Mouse (Mus musculus): ENCODE measurements around the gene Thsd4.
A peak's percentile ranks its signal among the peaks of the same experiment; 100 is the strongest.

Thsd4 gene

DNA sequence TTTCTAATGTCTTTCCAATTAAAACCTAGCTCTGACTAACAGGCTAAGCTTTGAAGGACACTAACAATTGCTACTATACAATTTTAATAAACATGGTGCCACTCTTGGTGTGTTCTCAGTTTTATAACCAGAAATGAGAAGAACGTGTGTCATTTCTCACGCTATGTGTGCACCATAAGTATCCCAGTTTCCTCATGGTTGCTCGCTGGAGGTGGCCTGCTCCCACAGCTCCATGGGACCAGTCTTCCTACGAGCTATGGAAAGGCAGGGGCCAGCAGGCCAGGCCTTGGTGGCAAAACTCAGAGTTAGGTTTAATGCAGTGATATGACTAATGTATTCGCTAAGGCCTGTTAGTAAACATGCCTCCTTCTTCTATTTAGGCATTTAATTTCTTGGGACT, 468.7 kb downstream of the Thsd4 start:
- DNase-seq, result no peak

DNA sequence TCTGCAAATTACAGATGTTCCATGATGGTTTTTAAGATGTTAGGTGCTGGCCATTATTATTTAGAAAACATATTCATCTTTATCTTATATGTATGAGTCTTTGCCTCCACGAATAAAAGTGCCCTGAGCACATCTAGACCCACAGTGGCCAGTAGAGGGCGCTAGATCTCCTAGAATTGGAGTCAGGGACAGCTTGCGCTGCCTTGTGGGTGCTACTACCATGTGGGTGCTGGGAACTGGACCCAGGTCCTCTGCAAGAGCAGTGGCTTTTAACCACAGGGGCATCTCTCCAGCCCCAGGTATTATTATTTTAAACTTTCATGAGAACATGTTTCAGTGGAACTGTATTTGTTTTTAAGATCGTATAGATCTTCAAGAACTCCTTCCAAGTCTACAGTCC, 469.4 kb downstream of the Thsd4 start:
- DNase-seq, result peak in 1 of 2 experiments; percentile 4

DNA sequence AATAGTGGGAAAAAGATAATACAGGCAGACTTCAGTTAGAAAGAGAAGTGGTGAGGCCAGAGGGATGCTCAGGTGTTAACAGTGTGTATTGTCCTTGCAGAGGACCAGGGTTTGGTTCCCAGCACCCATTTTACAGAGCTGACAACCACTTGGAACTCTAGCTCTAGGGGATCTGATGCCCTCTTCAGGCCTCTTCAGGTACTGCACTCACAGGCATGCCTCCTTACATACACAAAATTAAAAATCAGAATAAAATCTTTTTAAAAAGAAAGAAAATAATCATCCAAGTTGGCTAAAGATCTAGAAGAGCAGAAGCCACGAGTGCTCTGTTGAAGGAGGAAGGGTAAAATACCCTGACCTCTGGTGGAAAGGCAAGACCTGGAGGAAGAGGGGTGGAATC, 478.7 kb downstream of the Thsd4 start:
- no peak for DNase-seq

DNA sequence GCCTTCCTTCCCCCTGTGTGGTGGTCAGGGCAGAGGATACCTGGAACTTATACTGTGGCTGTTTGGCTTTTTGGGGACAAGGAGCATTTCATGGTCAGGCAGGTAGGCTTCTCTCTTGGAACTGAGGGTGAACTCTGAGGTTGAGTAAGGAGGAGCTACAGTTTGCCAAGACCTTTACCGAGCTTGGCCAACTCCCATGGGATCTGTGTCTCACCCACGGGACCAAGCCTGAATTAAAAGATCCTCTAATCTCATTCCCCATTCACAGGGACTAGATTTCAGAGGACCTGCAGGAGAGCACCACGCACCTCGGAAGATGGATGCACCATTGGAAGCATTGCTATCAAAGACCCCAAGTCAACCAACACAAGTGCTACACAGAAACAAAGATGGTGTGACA, 487.0 kb downstream of the Thsd4 start:
- DNase-seq, result no peak

DNA sequence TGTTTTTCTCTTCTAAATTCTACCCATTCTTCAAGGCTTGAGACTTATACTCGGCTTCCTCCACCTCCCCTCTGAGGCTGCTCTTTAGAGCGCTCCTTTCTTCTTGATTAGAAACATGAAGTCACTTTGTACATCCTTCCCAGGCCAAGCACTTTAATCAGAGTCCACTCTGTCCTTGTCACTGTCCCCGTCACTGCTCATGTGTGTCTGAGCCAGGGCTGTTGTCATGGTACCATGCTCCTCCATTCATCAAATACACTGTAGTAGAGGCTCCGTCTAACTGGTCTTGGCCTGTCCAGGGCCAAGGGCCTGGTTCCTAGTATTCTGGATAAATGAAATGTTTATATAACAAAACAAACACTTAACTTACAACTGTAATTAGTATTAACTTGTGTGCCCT, 494.6 kb downstream of the Thsd4 start:
- no peak for DNase-seq

DNA sequence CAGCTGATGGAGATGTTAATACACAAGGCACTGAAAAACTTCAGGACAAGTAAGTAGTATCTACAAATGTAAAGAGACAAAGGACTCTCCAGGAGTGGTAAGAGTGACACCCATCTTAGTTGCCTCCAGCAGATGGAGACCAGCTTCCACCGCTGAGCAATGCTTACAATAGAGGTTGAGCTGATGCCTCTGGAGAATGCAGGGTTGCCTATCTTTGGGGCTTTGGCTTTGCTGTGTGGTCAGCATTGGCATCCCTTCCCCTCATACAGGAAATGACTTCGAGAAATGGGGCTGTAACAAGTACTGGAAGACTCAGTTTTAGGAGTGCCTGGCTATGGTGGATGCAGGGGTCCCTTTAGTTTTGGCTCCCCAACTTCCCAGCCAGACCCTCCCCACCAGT, 495.1 kb downstream of the Thsd4 start:
- DNase-seq, result no peak

DNA sequence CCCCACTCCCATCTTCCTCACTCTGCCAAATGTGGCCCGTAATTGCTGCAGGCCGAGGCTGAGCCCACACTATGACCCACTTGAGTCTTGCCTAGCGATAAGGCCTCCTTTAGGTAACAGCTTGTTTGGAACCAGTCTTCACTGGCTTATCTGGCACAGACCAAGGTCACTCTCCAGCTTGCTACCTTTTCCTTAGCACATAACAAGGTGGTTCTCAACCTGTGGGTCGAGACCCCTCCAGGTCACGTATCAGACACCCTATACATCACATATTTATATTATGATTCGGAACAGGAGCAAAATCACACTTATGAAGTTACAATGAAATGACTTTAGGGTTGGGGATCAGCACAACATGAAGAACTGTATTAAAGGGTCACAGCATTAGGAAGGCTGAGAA, 495.9 kb downstream of the Thsd4 start:
- no peak for DNase-seq

DNA sequence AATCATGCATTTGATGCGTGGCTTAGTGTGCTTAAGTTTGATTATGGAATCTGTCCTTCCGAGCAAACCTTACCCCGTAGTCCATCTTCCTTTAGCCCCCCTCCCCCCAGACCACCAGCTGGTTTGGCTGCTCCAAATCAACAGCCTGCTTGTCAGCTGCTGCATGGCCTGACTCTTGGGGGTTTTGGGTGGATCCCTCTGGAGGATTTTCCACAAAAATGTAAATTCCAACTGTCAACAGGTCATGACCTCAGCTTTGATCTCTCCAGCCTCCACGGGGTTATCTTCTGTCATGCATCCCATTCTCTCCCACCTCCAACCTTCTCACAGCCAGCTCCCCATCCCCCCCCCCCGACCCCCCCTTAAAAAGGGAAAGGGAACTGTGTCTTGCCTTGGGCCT, 496.9 kb downstream of the Thsd4 start:
- no peak for DNase-seq

DNA sequence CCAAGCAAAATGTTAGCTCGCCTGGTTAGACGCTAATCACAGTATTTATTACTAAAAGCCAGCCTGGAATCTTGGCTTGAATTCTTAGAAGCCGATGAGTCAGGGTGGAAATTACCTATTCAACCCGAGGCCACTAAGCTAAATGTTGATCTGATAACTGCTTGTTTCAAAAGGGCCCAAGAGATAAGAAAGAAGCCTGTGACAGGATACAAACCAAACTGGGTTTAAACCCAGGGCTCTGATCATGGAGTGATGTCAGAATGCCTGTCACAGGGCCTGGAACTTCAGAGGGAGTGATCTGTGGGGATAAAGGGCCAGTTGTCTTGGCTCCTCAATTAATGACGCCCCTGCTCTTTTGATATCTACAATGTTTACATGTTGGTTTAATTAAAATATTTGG, 497.3 kb downstream of the Thsd4 start:
- DNase-seq, result no peak

DNA sequence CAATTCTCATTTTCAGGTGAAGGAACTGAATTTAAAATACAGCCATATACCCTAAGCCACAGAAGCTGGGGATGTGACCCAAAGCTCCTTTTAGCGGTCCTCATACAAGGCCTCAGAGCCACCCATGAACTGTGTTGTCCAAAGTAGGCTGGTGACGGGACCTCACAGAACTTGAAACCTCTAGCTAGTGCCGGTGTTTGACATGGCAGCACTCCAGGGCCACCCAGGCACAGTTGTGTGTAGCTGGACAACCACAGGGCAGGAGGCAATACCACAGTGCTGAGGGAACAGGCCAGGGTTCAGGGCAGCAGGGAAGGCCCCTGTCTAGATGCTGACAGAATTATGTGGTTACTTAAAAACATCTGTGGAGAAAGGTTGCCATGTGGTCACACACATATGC, 499.5 kb downstream of the Thsd4 start:
- no peak for DNase-seq

DNA sequence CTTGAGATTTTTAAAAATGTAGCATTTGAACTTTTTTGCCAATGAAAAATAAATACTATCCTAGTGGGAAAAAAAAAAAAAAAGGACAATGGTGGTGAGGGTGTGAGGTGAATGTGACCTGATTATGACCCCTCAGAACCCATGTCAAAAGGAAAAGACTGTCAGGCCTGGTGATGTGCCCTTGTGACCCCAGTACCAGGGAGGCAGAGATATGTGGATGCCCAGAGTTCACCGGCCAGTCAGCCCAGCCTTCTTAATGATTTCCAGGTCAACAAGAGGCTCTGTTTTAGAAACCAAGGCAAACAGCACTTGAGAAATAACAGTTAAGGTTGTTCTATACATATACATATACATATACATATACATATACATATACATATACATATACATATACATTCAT, 501.4 kb downstream of the Thsd4 start:
- DNase-seq, result no peak

DNA sequence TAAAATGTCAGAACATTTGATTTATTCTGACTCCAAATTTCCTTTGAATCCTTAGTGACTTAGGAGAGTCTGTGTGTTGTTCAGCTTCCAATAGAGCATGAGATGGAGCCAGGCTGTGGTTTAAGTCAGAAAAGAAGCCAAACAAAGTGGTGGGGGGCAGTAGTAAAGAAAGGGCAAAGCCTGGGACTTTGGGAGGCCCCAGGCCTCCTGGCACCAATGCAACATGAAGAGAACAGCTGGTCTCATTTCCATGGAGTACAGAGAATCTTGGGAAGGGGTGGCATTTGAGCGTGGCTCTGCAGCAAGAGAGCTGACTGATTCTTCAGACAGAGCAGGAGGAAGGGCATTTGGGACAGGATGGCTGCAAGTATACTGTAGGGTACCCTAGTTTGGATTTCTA, 511.6 kb downstream of the Thsd4 start:
- no peak for DNase-seq

DNA sequence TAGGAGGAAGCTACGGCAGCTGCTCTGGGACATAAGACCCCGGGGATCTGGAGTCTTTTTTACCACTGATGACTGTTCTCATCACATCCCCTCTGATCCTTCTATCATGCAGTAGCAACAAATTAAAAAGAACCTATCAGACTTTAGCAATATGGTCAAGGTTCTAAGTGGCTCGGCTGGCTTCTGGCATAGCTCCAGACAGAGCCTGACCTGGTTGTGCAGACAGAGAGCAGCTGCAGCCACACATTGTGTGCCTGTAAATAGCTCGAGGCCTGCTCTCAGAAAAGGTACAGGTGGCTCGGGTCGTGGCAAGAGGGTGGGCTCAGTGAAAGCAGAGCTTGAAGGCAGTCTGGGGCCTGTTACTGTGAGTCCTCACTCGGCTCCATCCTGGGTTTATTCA, 512.9 kb downstream of the Thsd4 start:
- DNase-seq, result no peak

DNA sequence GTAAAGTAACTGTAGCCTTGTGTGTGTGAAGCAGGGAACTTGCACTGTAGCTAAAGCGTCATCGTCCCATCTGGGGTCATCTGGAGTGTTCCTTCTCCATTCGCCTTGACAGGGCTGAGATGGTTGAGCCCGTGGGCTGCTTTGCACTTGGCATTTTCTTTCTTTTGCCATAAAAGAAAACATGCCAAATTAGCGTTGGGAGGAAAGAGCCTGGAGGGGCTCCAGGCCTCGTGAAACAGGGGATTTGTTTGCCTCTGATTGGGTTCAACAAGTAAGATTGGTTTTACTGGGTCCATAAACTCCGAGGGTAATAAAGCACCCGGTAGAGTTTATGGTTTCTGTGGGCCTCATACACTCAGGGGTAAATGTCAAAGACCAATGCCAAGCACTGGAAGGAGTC, 519.5 kb downstream of the Thsd4 start:
- DNase-seq, result no peak

DNA sequence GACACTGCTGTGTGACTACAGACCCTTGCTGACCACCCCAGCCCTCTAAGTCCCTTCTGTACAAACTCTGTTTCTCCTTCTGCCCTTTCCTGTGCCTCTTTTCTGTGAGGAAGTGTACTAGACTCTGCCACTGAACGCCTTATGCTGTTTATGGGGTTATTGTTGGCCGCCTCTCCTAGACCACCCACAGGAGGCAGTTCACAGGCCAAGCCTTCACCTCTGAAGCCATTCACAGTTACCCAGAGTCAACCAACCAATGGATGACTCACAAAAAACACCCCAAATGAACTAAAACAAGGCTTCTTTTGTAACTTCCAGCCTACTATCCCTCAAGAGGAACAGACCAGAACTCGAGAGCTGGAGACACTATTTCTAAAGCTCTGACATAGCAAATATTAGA, 520.4 kb downstream of the Thsd4 start:
- DNase-seq, result no peak

DNA sequence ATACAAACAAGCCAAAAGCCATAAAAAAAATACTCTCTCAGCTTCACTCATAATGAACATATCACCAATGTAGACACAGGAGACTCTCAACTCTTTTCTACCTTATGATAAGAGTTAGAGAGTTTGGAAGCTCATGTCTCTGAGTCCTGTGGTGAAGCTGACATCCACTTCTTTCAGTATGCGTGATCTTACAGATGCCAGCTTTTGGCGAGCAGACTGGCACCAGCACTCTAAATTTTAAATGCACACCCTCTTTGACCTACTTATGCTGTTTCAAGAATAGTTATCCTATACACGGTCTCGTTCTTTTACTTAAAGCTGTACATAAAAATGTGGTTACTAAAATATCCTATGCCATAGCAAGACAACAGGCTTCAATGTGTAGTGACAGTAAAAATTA, 524.1 kb downstream of the Thsd4 start:
- DNase-seq, result no peak

DNA sequence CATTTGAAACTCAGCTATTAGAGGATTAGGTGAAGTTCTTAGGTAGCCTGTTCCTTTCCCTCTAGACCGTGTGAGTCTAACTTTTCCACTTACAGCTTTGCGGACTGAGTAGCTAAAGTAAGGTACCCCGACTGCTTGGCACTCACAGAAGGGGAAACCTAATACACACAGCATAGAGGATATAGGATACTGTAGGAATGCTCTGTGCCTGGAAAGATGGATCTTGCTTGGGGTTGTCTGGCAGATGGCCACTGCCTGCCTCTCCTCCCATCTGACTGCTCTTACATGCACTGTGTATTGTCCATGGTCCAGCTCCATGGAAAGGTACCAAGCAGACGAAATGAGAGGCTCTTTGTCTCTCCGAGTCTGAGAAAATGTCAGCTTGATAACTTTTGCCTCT, 530.4 kb downstream of the Thsd4 start:
- no peak for DNase-seq

DNA sequence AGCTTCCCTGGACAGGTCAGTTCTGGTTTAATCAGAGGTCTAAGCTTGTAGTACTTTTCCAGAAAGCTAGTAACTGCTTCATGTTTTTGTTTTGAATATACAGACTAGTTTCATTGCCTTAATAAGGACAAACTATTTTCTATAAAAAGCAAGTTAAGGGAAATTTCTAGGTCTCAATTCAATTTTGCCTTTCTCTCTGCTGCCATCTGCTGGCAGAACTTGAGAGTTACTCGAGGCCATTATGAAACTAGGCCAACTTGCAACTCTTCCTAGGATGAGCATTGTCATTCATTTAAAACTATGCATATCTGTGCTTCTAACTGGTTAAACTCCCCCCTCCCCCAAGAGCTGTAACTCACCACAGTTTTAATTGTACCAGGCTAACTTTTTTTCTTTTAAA, 532.0 kb downstream of the Thsd4 start:
- peak; percentile 11 to 20 for DNase-seq

DNA sequence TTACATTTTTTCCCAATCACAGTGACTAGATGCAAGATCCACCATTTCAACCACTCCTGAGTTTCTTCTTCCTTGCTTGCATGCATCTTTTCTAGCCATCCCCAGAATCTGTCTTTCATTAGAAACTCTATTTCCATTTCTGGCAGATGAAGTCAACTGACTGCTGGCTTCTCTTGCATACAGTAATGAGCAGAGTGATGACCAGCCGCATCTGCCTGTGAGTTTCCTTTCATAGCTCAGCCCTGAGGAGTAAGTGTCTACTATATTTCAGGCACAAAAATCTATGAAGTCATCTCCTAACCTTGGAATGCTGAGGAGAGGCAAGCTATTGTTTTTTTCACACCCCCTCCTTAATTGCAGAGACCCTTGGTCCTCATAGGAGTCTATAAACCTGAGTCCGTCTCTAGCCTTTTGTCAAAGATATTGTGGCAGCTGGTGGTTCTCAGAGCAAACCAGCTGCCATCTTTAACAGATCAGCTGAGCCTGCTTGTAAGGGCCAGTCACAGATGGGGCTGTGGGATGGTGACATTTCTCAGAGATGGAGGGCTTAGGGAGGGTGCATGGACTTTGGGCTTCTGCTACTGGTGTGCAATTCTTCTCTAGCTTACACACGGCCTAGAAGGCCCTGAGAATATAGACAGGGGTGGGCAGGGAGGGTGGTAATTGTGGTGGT, 535.8 kb downstream of the Thsd4 start:
- no peak for DNase-seq

DNA sequence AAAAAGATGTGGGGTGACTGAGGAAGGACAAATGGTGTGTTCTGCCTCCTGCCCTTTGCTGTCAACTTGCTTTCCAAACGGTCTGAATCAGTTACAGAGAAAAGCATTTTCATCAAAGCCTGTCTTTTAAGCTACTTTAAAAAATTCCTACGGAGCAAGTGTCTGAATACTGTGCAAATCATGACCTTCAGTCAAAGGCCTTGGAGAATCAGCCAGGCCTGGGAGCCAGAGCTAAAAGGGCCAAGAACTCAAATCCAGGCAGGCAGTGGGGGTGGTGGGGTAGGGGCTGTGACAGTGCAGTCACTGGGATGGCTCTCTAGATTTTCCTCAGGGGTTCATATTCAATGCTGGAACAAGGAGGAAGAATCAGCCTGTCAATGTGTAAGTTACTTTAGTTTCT, 540.7 kb downstream of the Thsd4 start:
- no peak for DNase-seq

DNA sequence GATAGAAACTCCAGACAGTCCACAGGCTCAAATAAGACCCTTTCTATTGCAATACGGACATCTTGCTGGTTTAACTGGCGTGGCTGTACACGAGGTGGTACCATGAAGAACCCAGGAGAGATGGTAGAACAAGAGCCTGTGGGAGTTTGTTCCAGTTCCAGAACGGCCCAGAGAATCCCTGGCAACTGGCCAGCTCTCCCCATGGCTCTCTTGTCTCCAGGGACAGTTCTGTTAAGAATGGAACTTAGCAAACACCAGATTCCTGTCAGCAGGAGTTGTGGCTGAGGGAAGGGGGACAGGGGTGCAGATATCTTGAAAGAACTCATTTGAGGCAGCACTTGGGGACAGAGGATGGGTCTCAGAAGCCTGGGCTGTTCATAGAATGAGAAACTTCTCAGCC, 550.6 kb downstream of the Thsd4 start:
- no peak for DNase-seq

DNA sequence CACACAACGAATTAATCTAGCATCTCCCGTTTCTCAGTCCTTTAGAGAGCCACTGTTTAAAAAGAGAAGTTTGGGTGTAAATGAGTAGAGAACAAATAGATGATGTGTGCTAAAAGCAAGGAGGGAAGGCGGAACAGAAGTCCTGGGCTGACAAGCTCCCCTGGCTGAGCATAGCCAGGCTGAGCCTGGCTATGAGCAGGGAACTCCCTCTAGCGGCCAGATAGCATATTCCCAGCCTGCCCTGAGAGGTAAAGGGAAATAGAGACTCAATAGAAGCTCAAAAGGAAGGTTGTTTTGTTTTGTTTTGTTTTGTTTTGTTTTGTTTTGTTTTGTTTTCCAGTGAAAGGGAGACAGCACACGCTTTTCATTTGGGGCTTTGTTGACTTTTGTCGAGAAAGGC, 552.5 kb downstream of the Thsd4 start:
- DNase-seq, result peak; percentile 42 to 43

DNA sequence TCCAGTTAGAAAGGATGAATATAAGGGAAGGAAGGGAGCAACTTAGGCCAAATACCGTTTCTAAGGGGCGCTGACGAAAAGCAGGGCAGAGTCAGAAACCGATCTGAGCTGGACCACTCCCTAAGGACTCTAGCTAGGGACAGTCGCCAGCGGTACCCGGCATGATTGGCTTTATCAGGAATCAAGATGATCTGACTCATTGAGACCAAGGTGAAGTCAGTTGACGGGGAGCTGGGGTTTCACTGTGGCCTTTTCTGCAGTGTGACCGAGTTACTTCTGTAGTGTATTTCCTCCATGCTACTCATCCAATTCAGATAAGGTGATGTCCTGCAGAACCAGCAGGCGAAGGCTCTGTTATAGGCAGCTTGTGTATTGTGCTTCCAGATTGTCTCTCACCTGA, 556.8 kb downstream of the Thsd4 start:
- no peak for DNase-seq

DNA sequence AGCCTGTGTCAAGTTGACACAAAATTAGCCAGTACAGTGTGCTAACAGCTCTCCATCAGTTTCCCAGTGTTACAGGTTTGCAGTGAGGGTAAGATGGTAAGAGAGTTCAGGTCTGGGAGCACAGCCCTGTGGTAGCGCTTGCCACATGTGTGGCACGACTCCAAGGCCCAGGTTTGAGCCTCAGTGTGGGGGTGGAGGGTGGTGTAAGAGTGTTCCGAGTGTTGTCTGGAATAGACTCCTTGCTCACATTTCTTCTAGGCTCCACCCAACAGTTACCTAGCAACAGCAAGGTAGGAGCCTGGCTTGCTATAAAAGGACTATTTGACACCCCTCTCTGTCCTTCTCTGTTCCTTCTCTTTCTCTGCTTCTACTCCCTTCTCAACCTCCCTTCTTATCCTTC, 557.5 kb downstream of the Thsd4 start:
- no peak for DNase-seq

DNA sequence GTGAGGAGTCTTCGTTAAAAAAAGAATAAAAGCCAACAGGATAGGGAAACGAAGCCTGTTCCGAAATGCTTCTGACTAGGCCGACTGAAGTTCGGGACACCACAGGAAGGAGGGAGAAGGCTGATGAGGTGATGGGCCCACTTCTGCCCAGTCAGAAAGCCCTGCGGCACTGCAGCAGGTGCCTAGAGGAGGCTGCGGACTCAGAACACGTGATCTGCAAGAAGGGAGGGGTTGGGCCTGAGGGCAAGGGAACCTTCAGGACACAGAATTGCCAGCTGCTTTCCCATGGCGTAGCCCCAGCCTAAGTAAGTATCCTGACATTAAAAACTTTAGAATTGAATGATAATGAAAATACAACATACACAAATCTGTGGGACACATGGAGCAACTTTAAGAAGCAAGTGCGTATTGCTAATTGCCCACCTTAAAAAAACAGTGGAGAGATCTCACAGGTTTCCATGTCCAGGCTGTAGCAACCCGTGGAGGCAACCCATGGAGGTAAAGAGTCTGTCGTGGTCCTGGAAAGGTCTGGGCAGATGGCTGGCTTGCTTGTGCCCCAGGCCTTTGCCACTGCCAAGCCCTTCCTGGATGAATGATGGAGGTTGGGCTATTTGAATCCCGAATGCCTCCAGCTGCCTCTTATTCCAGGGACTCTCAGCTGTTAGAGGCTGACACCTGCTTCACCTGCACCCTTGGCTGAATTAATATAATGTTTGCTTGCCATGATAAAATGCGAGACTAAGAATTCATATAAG, 560.5 kb downstream of the Thsd4 start:
- no peak for DNase-seq
